Mouse (Mus musculus) forebrain, embryonic 15.5 days (tissue): ENCODE results near the gene Jag2. TPM values are rescaled to one million over a fixed set of nuclear protein-coding genes. Genes with fewer than 3 reads are reported as not detected.
A peak's percentile ranks its signal among the peaks of the same experiment; 100 is the strongest.

Source experiments
- ATAC-seq: fragments of 200-750 bp; cut with Nextera tagmentation; replicated peaks from 2 replicates; pipeline ENCODE4 v1.8.0; 2017; ENCODE audit warnings: mild to moderate bottlenecking, moderate TSS enrichment, moderate library complexity
- H3K27ac ChIP-seq: fragments of 300-500 bp; sonication (generic); replicated peaks from 2 replicates; pipeline ENCODE4 v1.5.1; 2015; ENCODE audit warnings: mild to moderate bottlenecking, inconsistent platforms
- H3K27me3 ChIP-seq: fragments of 300-500 bp; sonication (generic); 2 replicates; pipeline ENCODE4 v1.6.1; 2015; ENCODE audit warnings: inconsistent platforms
- H3K36me3 ChIP-seq: fragments of 300-500 bp; sonication (generic); 2 replicates; pipeline ENCODE4 v1.6.1; 2015; ENCODE audit warnings: mild to moderate bottlenecking, inconsistent platforms
- H3K4me1 ChIP-seq: fragments of 300-500 bp; sonication (generic); 2 replicates; pipeline ENCODE4 v1.6.1; 2015; ENCODE audit warnings: inconsistent platforms
- H3K4me2 ChIP-seq: fragments of 300-500 bp; sonication (generic); replicated peaks from 2 replicates; pipeline ENCODE4 v1.6.1; 2015; ENCODE audit warnings: mild to moderate bottlenecking, inconsistent platforms
- H3K4me3 ChIP-seq: fragments of 300-500 bp; sonication (generic); 2 replicates; pipeline ENCODE4 v1.5.1; 2015; ENCODE audit warnings: mild to moderate bottlenecking, inconsistent platforms
- H3K9ac ChIP-seq: fragments of 300-500 bp; sonication (generic); replicated peaks from 2 replicates; pipeline ENCODE4 v1.6.1; 2015; ENCODE audit warnings: mild to moderate bottlenecking, inconsistent platforms
- H3K9me3 ChIP-seq: fragments of 300-500 bp; sonication (generic); 2 replicates; pipeline ENCODE4 v1.6.1; 2016; ENCODE audit warnings: inconsistent platforms
- WGBS: fragments of 180-500 bp; shearing (Covaris S2); methylation state at CpG from one replicate; pipeline ENCODE4 v1.1.7; 2015; ENCODE audit warnings: mixed read lengths; 5-methylcytosine and 5-hydroxymethylcytosine counted together
- polyA plus RNA-seq: library from polyadenylated mRNA; unstranded; fragments of >200 nt; fragmentation: Nextera tagmentation; extraction: Ambion mirVana; gene quantifications from 2 replicates; pipeline ENCODE4 v1.2.1, GENCODE M21; 2015

Jag2 gene
- polyA plus RNA-seq, 1 experiment from 2014 or later: 9.1 TPM

DNA sequence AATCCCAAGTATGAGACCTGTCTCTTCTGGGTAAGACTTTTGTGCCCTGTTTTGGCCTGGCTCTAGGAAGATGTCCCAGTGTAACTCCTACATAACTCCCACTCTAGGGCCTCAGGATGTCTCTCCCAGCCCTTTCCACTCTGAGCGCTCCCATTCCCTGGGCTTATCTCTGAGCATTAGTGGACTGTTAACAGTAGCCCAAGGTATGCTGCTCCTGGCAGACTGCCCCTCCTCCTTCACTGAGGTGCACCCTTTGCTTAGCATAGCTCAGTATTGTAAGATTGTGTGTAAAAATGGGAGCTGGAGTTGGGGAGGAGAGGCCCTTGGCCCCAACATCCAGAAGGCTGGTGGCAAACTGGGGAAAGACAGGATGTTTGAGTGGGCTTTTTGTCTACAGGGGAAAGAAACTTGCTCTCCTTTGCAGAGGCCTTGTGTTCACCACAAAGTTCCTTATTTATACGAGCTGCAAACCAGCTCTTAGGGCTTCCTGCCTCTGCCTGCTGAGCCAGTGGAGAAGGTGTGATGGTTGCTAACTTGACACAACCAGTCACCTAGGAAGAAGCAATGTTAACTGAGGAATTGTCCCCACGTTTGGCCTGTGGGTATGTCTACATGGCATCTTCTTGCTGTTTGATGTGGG lies 23.5 kb upstream of the Jag2 start:
- 80% methylated on average over 3 of the region's 3 CpGs for WGBS
- H3K4me1 ChIP-seq: peaks cover 18% of the 10 kb centered on the region
- H3K36me3 ChIP-seq: peaks cover 3% of the 10 kb centered on the region; the same call in 1 of the 2 replicates
- no peak overlapping the region for H3K4me3 ChIP-seq
- no peak overlapping the region for H3K27ac ChIP-seq
- no peak overlapping the region for H3K9ac ChIP-seq
- no peak overlapping the region for H3K4me2 ChIP-seq
- no peak for ATAC-seq
- H3K9me3 ChIP-seq: no peaks in the 10 kb centered on the region
- no peaks in the 10 kb centered on the region for H3K27me3 ChIP-seq

DNA sequence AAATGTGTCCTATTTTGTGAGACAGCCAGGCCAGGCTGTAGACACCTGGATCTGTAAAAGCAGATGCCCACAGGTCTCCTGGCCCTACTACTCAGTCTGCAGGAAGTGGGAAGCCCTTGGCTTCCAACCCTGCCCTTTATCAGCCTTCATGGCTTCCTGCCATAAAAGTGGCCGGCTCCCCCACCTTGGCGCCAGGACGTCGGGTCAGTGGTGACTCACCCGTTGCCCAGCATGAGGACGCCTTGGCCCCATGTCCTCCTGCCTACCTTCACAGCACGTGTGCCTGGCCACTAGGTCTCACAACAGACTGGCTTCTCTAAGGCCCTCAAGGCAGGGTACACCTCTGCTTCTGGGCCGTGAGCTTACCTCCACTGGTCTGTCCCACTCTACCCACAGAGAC lies 22.9 kb upstream of the Jag2 start:
- H3K4me2 ChIP-seq: no peak overlapping the region
- no peak overlapping the region for H3K9ac ChIP-seq
- peaks cover 3% of the 10 kb centered on the region; the same call in 1 of the 2 replicates for H3K36me3 ChIP-seq
- no peaks in the 10 kb centered on the region for H3K9me3 ChIP-seq
- no peak for ATAC-seq
- peaks cover 18% of the 10 kb centered on the region for H3K4me1 ChIP-seq
- H3K27me3 ChIP-seq: no peaks in the 10 kb centered on the region
- H3K27ac ChIP-seq: no peak overlapping the region
- 80% methylated on average over 8 of the region's 8 CpGs for WGBS
- no peak overlapping the region for H3K4me3 ChIP-seq

DNA sequence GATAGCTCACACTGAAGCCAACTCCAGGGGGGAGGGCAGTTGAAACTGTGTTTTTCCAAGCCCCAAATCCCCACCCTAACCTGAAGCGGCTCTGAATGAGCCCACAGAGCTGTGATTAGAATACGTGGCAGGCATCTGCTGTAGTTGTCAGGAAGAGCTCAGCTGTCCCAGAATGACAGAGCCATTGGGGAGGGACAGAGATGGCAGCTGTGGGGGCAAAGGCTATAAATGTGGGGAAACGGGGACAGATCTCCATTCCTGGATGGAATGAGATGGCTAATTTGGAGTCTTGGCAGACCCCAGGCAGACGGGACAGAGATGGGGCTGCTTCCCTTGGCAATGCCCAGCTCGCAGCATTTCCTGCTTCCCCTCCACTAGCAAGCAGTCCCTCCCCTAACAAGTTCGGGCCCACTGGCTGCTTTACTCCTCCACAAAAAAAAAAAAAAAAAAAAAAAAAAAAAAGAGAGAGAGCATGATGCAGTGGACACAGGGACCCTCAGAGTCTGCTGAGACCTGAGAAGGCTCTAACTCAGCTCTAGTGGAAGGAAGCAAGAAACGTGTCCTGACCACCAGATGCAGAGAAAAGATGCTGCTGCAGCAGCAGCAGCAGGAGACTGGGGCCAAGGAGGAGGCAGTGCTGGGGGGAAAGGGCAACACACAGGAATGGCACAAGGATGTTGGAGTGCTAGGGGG lies 21.7 kb upstream of the Jag2 start:
- Histone ChIP-seq H3K4me1 (peaks cover 18% of the 10 kb centered on the region), H3K27ac (peak overlapping the region; percentile 91), H3K4me3 (no peak overlapping the region; the same call in 1 of the 2 replicates), H3K9me3 (no peaks in the 10 kb centered on the region), H3K4me2 (peak overlapping the region; percentile 90), H3K9ac (peak overlapping the region; percentile 96; the same call in 1 of the 2 replicates), H3K36me3 (peaks cover under 1% of the 10 kb centered on the region; the same call in 1 of the 2 replicates), H3K27me3 (no peaks in the 10 kb centered on the region)
- WGBS: 28% methylated on average over 7 of the region's 7 CpGs
- ATAC-seq: no peak

DNA sequence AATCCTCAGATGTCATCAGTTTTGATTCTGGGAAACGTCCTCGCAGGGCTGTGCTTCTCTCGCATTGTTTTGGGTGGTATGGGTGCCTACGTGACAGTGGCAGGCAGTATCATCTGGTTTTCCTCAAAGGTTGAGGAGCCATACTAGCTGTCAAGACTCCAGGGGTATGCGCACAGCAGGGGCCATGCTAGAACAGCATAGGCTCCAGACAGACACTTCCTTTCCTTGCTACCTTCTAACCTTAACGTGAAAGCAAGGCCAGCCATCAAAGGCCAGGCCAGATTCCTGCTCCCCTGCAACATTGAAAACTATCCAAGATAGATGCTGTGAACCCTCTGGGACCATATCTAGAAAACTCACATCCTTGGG lies 21.2 kb upstream of the Jag2 start:
- H3K9me3 ChIP-seq: no peaks in the 10 kb centered on the region
- peak overlapping the region; percentile 90 for H3K4me2 ChIP-seq
- peak overlapping the region; percentile 85 for H3K4me3 ChIP-seq
- H3K4me1 ChIP-seq: peaks cover 18% of the 10 kb centered on the region
- H3K9ac ChIP-seq: peak overlapping the region; percentile 96
- peak overlapping the region; percentile 91 for H3K27ac ChIP-seq
- peak; percentile 33 for ATAC-seq
- H3K36me3 ChIP-seq: no peaks in the 10 kb centered on the region
- H3K27me3 ChIP-seq: no peaks in the 10 kb centered on the region
- 6% methylated on average over 6 of the region's 6 CpGs for WGBS

DNA sequence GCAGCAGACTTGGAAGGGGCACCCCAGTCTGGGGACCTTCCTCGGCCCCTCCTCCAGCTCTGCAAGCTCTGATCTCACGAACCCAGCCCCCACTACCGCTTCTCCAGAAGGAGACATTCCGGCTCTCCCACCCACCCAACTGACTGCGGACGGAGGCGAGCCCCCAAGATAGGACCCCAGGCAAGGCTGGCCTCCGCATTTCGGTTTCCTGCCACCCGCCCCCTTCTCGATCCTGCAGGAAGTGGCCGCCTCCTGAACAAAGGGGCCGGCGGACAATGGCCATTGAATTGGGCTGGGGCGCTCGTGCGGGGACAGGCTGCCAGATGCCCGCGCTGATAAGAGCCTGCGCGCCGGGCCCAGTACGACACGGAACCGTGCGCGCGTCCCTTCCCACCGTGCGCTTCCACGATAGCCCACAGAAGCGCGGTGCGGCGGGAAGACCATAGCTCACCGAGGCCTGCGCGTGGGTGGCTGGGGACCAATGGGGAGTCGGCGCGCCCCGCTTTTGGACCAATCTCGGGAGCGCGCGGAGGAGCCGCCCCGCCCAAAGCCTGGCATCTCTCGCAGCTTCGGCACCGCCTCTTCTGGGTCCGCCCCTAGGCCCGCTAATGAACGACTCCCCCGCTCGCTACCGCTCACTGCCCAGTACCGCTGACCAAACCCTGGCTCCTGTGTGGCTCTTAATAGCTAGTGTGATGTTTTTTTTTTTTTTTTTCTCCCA lies 20.6 kb upstream of the Jag2 start:
- under 1% methylated on average over 57 of the region's 58 CpGs for WGBS
- peak overlapping the region; percentile 91 for H3K27ac ChIP-seq

DNA sequence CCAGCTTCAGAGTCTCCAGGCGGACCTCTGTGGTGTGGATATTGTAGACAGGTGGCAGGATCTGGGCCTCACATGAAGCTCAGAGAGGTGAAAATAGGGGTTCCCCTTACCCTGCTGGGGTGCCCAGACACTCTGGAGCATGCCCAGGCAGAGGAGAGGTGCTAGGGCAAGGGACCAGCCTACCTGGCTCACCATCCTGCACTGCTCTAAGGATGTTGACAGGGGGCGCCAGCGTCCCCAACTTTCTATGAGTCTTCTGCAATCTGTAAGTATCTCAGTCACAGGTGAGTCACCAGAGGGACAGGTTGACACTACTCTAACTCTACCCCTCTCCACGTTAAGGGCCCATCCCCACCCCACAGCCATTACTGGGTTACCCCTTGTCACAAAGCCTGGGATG lies 17.7 kb upstream of the Jag2 start:
- H3K4me1 ChIP-seq: peaks cover 20% of the 10 kb centered on the region
- ATAC-seq: no peak
- no peaks in the 10 kb centered on the region for H3K9me3 ChIP-seq
- H3K9ac ChIP-seq: no peak overlapping the region
- no peaks in the 10 kb centered on the region for H3K36me3 ChIP-seq
- no peak overlapping the region for H3K4me3 ChIP-seq
- H3K27ac ChIP-seq: no peak overlapping the region
- H3K4me2 ChIP-seq: no peak overlapping the region
- 25% methylated on average over 4 of the region's 4 CpGs for WGBS
- H3K27me3 ChIP-seq: no peaks in the 10 kb centered on the region

More for the DNA sequence above, 20.6 kb upstream of the Jag2 start:
- ATAC-seq: peak; percentile 91
- Histone ChIP-seq H3K9ac (peak overlapping the region; percentile 96), H3K9me3 (no peaks in the 10 kb centered on the region), H3K4me3 (peak overlapping the region; percentile 85), H3K4me1 (peaks cover 18% of the 10 kb centered on the region), H3K27me3 (no peaks in the 10 kb centered on the region), H3K36me3 (no peaks in the 10 kb centered on the region), H3K4me2 (peak overlapping the region; percentile 90)

DNA sequence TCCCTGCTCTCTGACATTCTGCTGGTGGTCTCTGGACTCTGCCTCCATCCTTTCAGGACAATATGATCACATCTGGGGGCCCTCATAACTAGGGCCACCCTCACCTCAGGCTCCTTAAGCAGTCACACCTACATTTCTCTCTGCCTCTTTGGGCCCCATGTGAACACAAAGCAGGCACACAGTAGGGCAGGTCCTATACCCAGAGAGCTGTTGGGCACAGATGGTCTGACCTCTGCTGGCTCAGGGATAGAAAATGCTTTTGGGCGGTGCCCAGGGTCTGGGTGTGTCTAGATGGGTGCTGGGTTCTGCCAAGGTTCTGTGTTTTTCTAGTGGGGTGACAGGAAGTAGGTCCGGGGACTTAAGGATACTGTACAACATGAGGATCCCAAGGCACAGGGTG lies 14.1 kb upstream of the Jag2 start:
- Histone ChIP-seq H3K4me3 (no peak overlapping the region), H3K36me3 (no peaks in the 10 kb centered on the region), H3K9me3 (no peaks in the 10 kb centered on the region), H3K4me2 (no peak overlapping the region), H3K27me3 (no peaks in the 10 kb centered on the region), H3K4me1 (peaks cover 20% of the 10 kb centered on the region), H3K9ac (no peak overlapping the region), H3K27ac (no peak overlapping the region)
- ATAC-seq: no peak
- 87% methylated on average over 2 of the region's 2 CpGs for WGBS

DNA sequence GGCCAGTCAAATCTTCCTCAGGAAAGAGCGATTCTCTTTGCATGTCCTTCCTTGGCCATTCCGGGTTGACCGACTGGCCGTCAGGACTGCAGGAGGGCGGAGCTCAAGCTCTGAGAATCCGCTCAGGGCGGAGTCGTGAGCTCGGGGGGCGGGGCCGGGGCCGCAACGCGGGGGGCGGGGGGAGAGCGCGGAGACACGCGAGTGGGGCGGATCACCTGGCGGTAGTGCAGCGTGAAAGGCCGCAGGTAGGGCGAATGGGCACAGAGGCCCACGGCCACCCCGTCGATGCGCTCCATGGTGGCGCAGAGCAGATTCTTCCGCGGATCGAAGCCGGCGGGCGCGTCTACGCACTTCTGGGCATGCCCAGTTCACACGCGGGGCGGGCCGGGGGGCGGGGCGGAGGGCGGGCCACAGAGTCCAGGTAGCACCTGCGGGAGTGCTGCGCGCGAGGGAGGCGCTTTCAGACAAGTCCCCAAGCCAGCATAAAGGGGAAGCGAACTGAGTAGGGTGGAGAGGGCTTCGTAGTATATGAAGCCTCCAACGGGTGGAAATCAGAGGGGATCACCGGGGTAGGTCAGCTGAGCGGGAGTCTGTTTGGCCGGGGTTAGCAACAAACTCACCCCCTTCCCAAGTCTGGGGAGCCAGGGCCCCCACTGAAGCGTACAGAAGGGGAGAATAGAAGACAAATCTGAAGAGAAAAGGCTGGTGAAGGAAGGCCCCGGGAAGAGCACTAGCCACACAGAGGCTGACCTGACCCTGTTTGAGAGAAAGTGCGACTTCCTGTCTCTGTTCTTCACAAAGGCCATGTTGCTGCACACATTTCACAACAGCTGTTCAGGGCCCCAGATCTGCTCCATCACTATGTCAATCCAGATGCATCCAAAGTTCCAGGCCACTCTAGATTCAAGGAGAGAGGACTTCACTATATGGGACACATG lies 12.5 kb upstream of the Jag2 start, which contains the start of gene Nudt14:
TSS of gene Nudt14 (minus strand) at position 349 of the 938 bp plus-strand sequence.
- Histone ChIP-seq H3K27ac (peak within 1 kb of the TSS; percentile 53; the same call in 1 of the 2 replicates), H3K36me3 (no peaks in the 10 kb centered on the region), H3K4me1 (peaks cover 20% of the 10 kb centered on the region), H3K27me3 (no peaks in the 10 kb centered on the region), H3K9me3 (no peaks in the 10 kb centered on the region), H3K4me3 (peak within 1 kb of the TSS; percentile 73), H3K4me2 (peak within 1 kb of the TSS; percentile 81), H3K9ac (peak within 1 kb of the TSS; percentile 76)
- WGBS: 2% methylated on average over 58 of the region's 58 CpGs
- ATAC-seq: peak; percentile 81

DNA sequence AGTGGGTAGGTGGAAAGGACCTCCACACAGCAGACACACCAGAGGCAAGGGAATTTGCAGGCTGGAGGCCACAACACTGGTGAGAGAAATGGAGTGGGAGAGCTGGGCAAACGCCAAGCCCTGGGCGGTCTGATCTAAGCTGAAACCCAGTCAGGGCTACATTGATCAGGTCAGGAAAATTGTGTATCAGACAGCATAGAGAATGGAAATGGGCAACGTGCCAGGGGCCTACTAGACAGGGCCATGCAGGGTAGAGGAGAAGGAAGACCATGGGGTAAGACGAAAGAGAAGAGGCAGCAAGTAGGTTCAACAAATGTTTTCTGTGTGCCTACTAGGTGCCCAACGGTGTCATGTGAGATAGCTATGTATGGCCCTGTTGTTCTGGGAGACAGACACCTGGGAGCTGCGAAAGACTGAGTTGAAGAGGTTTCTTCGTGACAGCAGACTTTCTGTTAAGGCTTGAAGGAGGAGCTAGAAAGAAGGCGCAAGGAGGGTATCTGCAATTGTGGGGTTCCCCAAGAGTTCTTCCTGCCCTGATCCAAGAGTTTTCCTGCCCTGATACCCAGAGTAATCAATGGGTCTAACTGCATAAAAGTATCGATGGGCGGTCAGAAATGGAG lies 11.7 kb upstream of the Jag2 start:
- H3K9me3 ChIP-seq: no peaks in the 10 kb centered on the region
- H3K27ac ChIP-seq: peak overlapping the region; percentile 53; the same call in 1 of the 2 replicates
- peak; percentile 14 for ATAC-seq
- H3K27me3 ChIP-seq: no peaks in the 10 kb centered on the region
- H3K36me3 ChIP-seq: no peaks in the 10 kb centered on the region
- peak overlapping the region; percentile 81 for H3K4me2 ChIP-seq
- H3K4me1 ChIP-seq: peaks cover 20% of the 10 kb centered on the region
- WGBS: 46% methylated on average over 10 of the region's 10 CpGs
- peak overlapping the region; percentile 76 for H3K9ac ChIP-seq
- peak overlapping the region; percentile 73 for H3K4me3 ChIP-seq

DNA sequence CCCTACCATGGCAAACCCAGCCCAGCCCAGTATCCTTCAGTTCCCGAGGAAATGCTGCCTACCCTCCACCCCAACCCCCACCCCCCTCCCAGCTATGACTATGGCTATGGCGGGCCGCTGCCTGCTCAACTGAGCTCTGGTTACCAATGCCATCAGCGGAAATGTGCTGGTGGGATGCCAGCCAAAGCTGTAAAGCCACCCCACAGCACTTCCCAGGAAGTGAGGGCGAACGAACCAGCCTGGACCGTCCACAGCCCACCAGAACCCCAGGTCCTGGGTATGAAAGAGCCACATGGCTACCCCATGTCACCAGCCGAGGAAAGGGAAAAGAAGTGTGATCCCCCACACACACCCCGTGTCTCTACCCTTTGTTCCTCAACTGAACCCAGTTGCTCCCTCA lies 11.1 kb upstream of the Jag2 start:
- Histone ChIP-seq H3K4me1 (peaks cover 20% of the 10 kb centered on the region), H3K9ac (no peak overlapping the region), H3K9me3 (no peaks in the 10 kb centered on the region), H3K27me3 (no peaks in the 10 kb centered on the region), H3K36me3 (no peaks in the 10 kb centered on the region), H3K27ac (no peak overlapping the region), H3K4me2 (no peak overlapping the region), H3K4me3 (no peak overlapping the region)
- WGBS: 77% methylated on average over 9 of the region's 9 CpGs
- ATAC-seq: no peak

DNA sequence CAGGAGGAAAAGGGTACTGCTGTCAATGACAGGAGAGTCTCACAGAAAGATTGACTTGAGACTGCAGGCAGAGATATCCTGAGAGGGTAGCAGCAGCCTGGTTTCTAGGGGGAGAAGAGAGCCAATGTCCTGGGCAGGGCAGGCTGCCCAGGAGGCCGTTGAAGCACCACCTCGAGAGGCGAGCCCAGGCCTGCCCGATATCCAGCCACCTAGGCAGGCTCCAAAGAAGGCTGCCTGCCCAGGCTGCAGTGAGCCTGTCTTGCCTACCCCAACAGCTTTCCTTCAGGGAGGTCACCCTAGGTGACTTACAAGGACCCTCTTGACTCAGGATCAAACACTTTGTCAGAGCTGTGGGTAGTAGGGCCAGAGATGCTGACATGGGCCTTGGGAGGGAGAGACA lies 10.7 kb upstream of the Jag2 start:
- no peak overlapping the region for H3K4me2 ChIP-seq
- 90% methylated on average over 4 of the region's 4 CpGs for WGBS
- H3K9me3 ChIP-seq: no peaks in the 10 kb centered on the region
- H3K9ac ChIP-seq: no peak overlapping the region
- H3K27me3 ChIP-seq: no peaks in the 10 kb centered on the region
- H3K36me3 ChIP-seq: no peaks in the 10 kb centered on the region
- no peak overlapping the region for H3K4me3 ChIP-seq
- no peak for ATAC-seq
- no peak overlapping the region for H3K27ac ChIP-seq
- peaks cover 20% of the 10 kb centered on the region for H3K4me1 ChIP-seq
